Mouse (Mus musculus) ES-E14 (cell line): ENCODE data around the gene Sh3gl2.

ENCODE experiments used
- CHD2 ChIP-seq: IDR thresholded peaks from 2 replicates; pipeline ENCODE4 v1.6.1; 2014; ENCODE audit warnings: mild to moderate bottlenecking, low read depth, low read length, inconsistent platforms
- MAFK ChIP-seq: IDR thresholded peaks from 2 replicates; pipeline ENCODE4 v1.6.1; 2014; ENCODE audit warnings: mild to moderate bottlenecking, low read depth, low read length, inconsistent platforms; ENCODE audit not compliant: insufficient read depth
- ZNF384 ChIP-seq: IDR thresholded peaks from 2 replicates; pipeline ENCODE4 v1.6.1; 2012; ENCODE audit warnings: low read depth, low read length, inconsistent platforms

DNA sequence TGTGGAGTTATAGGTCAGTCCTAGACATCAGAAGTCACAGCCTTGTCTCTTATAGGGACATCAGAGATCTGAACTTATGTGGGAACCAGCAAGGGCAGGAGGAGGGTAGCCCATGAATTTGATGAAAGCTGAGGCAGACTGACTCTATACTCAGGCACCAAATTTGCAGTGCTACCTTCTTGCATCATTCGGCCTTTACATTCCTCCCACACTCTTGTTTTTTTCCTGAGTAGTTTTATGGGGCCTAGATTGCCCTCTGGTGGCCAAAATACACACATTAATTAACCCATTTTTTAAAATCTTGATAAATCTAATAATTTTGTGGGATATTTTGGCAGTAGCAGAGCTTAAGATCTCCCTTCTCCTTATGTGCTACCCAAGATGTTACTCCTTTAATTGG lies 186.9 kb downstream of the Sh3gl2 start:
- TF ChIP-seq ZNF384 (no peak), CHD2 (no peak), MAFK (no peak)
